Mouse (Mus musculus) megakaryocyte-erythroid progenitor cell, adult 5-6 weeks (primary cell): ENCODE results near the gene Gtpbp3. TPM values are rescaled to one million over a fixed set of nuclear protein-coding genes. Genes with fewer than 3 reads are reported as not detected.
"Not testable (repeated sequence)": the region's sequence is repeated elsewhere in the genome, so short reads cannot be mapped to it uniquely, and the experiment has no call there.

Experiments used
- ATAC-seq: replicated peaks from 2 replicates; pipeline ENCODE4 v1.8.0; 2016; ENCODE audit warnings: mild to moderate bottlenecking, inconsistent platforms; ENCODE audit not compliant: severe bottlenecking, poor library complexity, low FRiP score, low TSS enrichment
- total RNA-seq, 2 experiments: library from RNA; stranded (forward) in 1 of 2; stranded (reverse) in 1 of 2; fragments of 200-1000, 215-1000 nt in 1 of 2; fragments of >200 nt in 1 of 2; fragmentation: Nextera tagmentation in 1 of 2; gene quantifications; 2 replicates each; pipeline ENCODE4 v1.2.3; 2014 to 2017

The Gtpbp3 gene
- total RNA-seq, 2 experiments from 2014 or later: 15.1 to 32.1 TPM

DNA sequence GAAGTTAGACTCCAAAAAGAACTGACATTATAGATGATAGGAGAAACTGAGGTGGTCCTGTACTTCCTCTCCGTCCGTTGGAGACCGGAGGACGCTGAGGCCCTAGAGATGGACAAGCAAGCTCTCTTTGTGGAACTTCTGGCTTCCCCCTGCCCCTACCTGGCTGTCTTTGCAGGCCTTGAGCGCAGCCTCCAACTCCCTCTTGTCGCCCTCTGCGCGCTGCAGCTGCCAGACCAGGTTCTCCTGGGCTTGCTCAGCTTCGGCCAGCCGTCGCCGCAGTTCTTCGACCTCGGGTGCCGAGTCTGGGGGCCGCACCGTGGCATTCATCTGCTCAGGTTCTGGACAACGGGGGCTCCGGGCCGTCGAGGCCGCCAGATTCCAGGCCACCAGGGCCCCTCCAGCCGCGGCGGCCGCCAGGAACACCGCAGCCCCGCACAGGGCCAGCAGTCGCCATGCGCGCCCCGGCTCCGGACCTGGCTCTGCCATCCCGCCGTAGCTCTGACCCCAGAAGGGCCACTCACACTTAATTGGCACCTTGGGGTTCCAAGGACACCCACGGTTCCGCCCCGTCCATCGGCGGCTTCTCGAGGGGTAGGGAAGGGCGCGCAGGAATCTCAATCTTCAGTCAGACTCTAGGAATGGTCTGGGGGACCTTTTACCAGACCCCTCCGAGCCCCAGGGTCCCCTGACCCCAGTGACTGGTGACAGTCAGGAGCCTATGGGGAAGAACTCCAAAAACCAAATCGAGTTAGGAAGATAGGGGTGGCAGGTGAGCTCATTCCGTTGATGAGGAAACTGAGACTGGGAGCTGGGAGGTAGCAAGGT, 37.5 kb downstream of the Gtpbp3 start, which contains the start of gene Ccdc194:
Ccdc194 (minus strand) TSS at position 486 of the 825 bp plus-strand sequence.
- no peak for ATAC-seq

- no peak for ATAC-seq
Measured at GRCm38 (mm10) chr8:71526272-71526671, 38.4 kb downstream of the Gtpbp3 start.

- ATAC-seq: no peak
Measured at GRCm38 (mm10) chr8:71527162-71527870, 39.4 kb downstream of the Gtpbp3 start.

- ATAC-seq: no peak
Measured at GRCm38 (mm10) chr8:71528362-71529073, 40.6 kb downstream of the Gtpbp3 start.

- ATAC-seq: not testable (repeated sequence)
Measured at GRCm38 (mm10) chr8:71530735-71531467, 43.0 kb downstream of the Gtpbp3 start.

DNA sequence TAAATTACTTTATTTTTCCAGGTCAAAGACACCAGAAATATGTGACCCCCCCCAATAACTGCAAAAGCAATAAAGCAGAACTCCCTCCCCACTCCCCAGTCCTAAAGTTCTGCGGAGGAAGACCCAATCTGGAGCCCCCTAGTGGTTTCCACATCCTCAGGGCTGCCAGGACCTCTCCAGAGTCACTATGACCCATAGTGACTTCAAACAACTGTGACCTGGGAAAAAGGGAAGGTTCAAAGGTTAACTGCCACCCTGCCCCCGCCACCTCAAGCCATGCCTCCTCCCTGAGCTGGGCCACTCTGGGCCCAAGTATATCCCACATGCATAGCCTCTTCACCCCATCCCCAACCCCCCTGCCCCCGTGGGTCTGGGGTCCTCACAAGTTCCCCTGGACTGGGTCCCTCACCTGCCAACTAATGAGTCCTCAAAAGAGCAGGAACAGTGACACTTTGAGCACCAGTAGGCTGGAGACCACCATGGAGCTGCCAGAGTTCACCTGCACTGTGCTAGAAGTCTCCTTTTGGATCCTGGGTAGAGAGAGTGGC, 46.4 kb downstream of the Gtpbp3 start:
- no peak for ATAC-seq

DNA sequence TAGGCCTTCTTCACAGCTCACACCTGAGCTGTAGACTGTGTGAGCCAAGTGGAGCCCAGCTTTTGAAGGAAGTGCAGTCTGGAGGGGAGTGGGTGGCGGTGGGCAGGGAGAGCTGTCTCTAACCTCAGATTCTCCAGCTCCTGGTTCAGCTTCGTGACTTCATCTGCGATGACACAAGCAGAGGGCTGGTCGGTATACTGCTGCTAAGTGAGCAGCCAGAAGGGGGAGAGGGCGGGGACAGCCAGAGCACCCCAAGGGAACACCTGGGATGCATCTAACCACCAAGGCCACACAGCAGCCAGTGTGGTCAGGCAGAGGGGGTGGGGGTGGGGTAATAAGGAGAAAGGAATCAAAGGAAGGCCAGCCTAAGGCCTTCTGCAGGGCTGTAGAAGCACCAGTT, 47.8 kb downstream of the Gtpbp3 start:
- no peak for ATAC-seq

DNA sequence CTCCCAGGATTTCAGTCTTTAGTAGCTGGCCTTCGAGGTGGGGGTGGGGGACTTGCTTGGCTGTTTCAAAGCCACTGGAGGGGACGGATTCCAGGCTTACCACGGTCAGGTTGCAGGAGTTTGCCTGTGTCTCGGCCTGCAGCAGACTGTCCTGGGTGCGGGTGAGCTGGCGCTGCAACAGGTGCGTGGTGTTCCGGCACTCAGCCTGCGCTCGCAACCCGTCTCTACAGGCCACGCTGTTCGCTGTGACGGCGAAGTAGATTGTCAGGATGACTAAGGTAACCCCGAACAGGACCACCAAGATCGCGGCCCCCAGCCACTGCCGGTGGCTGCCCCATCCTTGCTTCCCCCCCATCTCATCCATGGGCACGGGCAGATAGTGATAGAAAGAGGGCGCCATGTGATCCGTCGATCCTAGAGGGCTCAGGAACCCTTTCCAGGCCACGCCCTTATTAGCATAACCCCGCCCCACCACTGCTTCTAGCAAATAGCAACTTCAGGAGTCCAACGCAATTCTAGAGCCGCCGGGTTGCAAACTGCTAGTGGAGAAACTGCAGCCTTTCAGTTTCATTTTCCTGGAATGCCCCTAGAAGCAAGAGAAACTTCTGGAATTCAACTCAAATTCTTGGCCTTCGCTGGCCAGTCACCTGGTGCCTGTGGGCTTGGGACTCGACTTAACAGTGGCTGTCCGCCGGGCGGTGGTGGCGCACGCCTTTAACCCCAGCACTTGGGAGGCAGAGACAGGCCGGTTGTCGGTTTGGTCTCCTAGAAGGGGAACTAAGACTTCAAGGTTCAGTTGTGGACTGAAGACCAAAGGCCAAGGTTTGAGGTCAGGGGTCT, 49.3 kb downstream of the Gtpbp3 start, which contains the start of gene Bst2:
Bst2 (minus strand) TSS at position 429 of the 840 bp plus-strand sequence.
- ATAC-seq: peak; percentile 96

DNA sequence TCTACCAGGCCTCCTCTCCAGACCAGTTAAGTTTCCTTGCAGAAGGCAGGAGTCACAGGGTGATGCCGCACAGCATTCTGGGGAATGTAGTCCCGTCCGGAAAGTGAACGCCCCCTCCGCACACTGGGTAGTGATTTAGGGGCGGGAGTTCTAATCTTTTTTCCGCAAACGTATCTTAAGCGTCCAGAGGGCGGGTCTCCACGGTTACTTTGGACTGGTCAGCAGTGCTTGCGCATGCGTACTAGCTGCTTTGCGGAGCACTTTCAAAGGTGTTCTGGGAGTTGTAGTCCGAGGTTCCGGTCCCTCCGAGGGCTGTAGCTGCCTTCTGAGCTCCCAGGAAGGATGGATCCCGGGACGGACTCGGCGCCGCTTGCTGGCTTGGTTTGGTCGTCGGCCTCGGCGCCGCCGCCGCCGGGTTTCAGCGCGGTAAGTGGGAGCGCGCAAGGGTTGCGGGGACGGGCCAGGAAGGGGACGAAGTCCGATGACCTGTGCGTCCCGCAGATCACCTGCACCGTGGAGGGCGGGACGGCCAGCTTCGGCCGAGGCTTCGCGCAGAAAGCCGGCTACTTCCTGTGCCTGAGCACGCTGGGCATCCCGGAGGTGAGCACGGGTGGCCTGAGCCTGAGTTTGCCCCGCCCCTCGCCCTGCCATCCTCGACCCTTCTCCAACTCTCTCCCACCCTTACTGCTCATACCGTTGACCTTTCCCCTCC, 54.9 kb downstream of the Gtpbp3 start, which contains the start of gene Mvb12a:
Mvb12a (plus strand) TSS at position 291 of the 712 bp plus-strand sequence.
- ATAC-seq: peak; percentile 94

DNA sequence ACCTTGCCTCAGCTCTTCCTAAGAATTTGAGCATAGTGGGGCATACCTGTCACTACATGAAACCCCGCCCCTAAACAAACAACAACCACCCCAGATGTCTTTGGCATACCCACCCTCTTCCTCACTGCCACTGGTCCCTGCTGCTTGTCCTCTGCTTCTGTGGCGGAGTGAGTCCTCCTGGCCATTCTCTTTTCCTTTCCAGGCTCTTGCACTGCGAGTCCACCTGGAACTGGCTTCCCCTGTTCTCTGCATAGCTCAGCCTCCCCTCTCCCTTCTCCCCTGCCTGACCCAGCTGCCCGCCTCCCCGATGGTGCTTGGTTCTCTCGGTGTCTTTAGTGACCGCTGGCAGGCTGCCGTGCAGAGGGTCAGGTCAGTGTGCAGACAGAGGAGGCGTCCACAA, 55.9 kb downstream of the Gtpbp3 start:
- ATAC-seq: no peak

- no peak for ATAC-seq
Measured at GRCm38 (mm10) chr8:71545053-71545452, 57.1 kb downstream of the Gtpbp3 start.

DNA sequence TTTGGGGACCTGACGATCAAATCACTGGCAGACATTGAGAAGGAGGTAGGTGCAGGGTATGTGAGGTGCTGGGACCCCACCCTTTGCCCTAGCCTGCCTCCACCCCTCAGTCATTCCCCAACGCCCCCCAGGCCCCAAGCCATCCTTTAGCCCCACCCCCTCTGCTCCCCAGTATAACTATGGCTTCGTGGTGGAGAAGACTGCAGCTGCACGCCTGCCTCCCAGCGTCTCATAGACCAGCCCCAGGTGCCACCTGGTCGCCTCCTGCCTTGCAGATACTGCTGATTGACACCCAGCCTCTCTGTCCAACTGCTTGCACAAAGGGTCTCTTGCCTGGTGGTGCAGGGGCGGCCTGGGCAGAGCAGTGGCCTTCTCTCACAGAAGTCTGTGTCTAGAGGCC, 59.7 kb downstream of the Gtpbp3 start:
- no peak for ATAC-seq

Other genes starting within 250 kb of the Gtpbp3 start
- 32.9 and 33.2 TPM in 2 replicates for gene Myo9b, start 215.4 kb upstream of the Gtpbp3 start, total RNA-seq (2014; fragmentation: Nextera tagmentation)
- gene Myo9b, start 215.4 kb upstream of the Gtpbp3 start, total RNA-seq (2017): 17.6 and 20.4 TPM in 2 replicates
- 22.9 and 30.6 TPM in 2 replicates for gene Haus8, start 215.2 kb upstream of the Gtpbp3 start, total RNA-seq (2014; fragmentation: Nextera tagmentation)
- 44.1 and 47.5 TPM in 2 replicates for gene Haus8, start 215.2 kb upstream of the Gtpbp3 start, total RNA-seq (2017)
- 147 and 161 TPM in 2 replicates for gene Use1, start 121.3 kb upstream of the Gtpbp3 start, total RNA-seq (2014; fragmentation: Nextera tagmentation)
- 129 and 139 TPM in 2 replicates for gene Use1, start 121.3 kb upstream of the Gtpbp3 start, total RNA-seq (2017)
- gene Ocel1, start 116.8 kb upstream of the Gtpbp3 start, total RNA-seq (2014; fragmentation: Nextera tagmentation): 6.4 and 7.4 TPM in 2 replicates
- gene Ocel1, start 116.8 kb upstream of the Gtpbp3 start, total RNA-seq (2017): 8.1 and 13.8 TPM in 2 replicates
- 1.4 and 3.2 TPM in 2 replicates for gene Nr2f6, start 106.1 kb upstream of the Gtpbp3 start, total RNA-seq (2014; fragmentation: Nextera tagmentation)
- 1.7 TPM in 1 of 2 replicates, not detected in the other for gene Nr2f6, start 106.1 kb upstream of the Gtpbp3 start, total RNA-seq (2017)
- gene Ushbp1, start 92.3 kb upstream of the Gtpbp3 start, total RNA-seq (2014; fragmentation: Nextera tagmentation): not detected in 2 replicates
- not detected in 2 replicates for gene Ushbp1, start 92.3 kb upstream of the Gtpbp3 start, total RNA-seq (2017)
- gene Babam1, start 91.2 kb upstream of the Gtpbp3 start, total RNA-seq (2014; fragmentation: Nextera tagmentation): 107 and 130 TPM in 2 replicates
- 73.7 and 90.2 TPM in 2 replicates for gene Babam1, start 91.2 kb upstream of the Gtpbp3 start, total RNA-seq (2017)
- 42.2 and 46.2 TPM in 2 replicates for gene Ankle1, start 82.1 kb upstream of the Gtpbp3 start, total RNA-seq (2014; fragmentation: Nextera tagmentation)
- 13.3 and 23.5 TPM in 2 replicates for gene Ankle1, start 82.1 kb upstream of the Gtpbp3 start, total RNA-seq (2017)
- gene Abhd8, start 24.4 kb upstream of the Gtpbp3 start, total RNA-seq (2014; fragmentation: Nextera tagmentation): 5.3 and 7.1 TPM in 2 replicates
- 4.7 and 6.3 TPM in 2 replicates for gene Abhd8, start 24.4 kb upstream of the Gtpbp3 start, total RNA-seq (2017)
- 82.3 and 120 TPM in 2 replicates for gene Mrpl34, start 23.1 kb upstream of the Gtpbp3 start, total RNA-seq (2014; fragmentation: Nextera tagmentation)
- 46.7 and 63.4 TPM in 2 replicates for gene Mrpl34, start 23.1 kb upstream of the Gtpbp3 start, total RNA-seq (2017)
- 31.4 and 47.5 TPM in 2 replicates for gene Dda1, start 18.9 kb upstream of the Gtpbp3 start, total RNA-seq (2014; fragmentation: Nextera tagmentation)
- 13.3 and 19.6 TPM in 2 replicates for gene Dda1, start 18.9 kb upstream of the Gtpbp3 start, total RNA-seq (2017)
- gene Ano8, start 2.1 kb upstream of the Gtpbp3 start, total RNA-seq (2014; fragmentation: Nextera tagmentation): 2.4 and 4.5 TPM in 2 replicates
- gene Ano8, start 2.1 kb upstream of the Gtpbp3 start, total RNA-seq (2017): 2.3 and 3.4 TPM in 2 replicates
- gene Plvap, start 23.6 kb downstream of the Gtpbp3 start, total RNA-seq (2014; fragmentation: Nextera tagmentation): 7.2 and 8.9 TPM in 2 replicates
- 6.9 and 9.3 TPM in 2 replicates for gene Plvap, start 23.6 kb downstream of the Gtpbp3 start, total RNA-seq (2017)
- gene Ccdc194, start 37.6 kb downstream of the Gtpbp3 start, total RNA-seq (2014; fragmentation: Nextera tagmentation): not detected in 2 replicates
- not detected in 2 replicates for gene Ccdc194, start 37.6 kb downstream of the Gtpbp3 start, total RNA-seq (2017)
- 31.1 and 46.7 TPM in 2 replicates for gene Bst2, start 49.4 kb downstream of the Gtpbp3 start, total RNA-seq (2014; fragmentation: Nextera tagmentation)
- gene Bst2, start 49.4 kb downstream of the Gtpbp3 start, total RNA-seq (2017): 34.9 and 90.9 TPM in 2 replicates
- 19.9 and 24.4 TPM in 2 replicates for gene Mvb12a, start 54.8 kb downstream of the Gtpbp3 start, total RNA-seq (2014; fragmentation: Nextera tagmentation)
- 23.9 and 31.7 TPM in 2 replicates for gene Mvb12a, start 54.8 kb downstream of the Gtpbp3 start, total RNA-seq (2017)
- not detected in 2 replicates for gene Tmem221, start 70.8 kb downstream of the Gtpbp3 start, total RNA-seq (2014; fragmentation: Nextera tagmentation)
- gene Tmem221, start 70.8 kb downstream of the Gtpbp3 start, total RNA-seq (2017): not detected in 2 replicates
- not detected in 2 replicates for gene Nxnl1, start 78.5 kb downstream of the Gtpbp3 start, total RNA-seq (2014; fragmentation: Nextera tagmentation)
- gene Nxnl1, start 78.5 kb downstream of the Gtpbp3 start, total RNA-seq (2017): not detected in 2 replicates
- 3.0 and 6.3 TPM in 2 replicates for gene Slc27a1, start 80.8 kb downstream of the Gtpbp3 start, total RNA-seq (2014; fragmentation: Nextera tagmentation)
- 0.95 and 3.1 TPM in 2 replicates for gene Slc27a1, start 80.8 kb downstream of the Gtpbp3 start, total RNA-seq (2017)
- gene Pgls, start 104.1 kb downstream of the Gtpbp3 start, total RNA-seq (2014; fragmentation: Nextera tagmentation): 104 and 132 TPM in 2 replicates
- gene Pgls, start 104.1 kb downstream of the Gtpbp3 start, total RNA-seq (2017): 76.2 and 80.7 TPM in 2 replicates
- gene Fam129c, start 109.5 kb downstream of the Gtpbp3 start, total RNA-seq (2014; fragmentation: Nextera tagmentation): 15.9 and 42.5 TPM in 2 replicates
- 0.14 and 15.0 TPM in 2 replicates for gene Fam129c, start 109.5 kb downstream of the Gtpbp3 start, total RNA-seq (2017)
- gene Colgalt1, start 122.9 kb downstream of the Gtpbp3 start, total RNA-seq (2014; fragmentation: Nextera tagmentation): 55.8 and 58.0 TPM in 2 replicates
- 40.1 and 44.4 TPM in 2 replicates for gene Colgalt1, start 122.9 kb downstream of the Gtpbp3 start, total RNA-seq (2017)
- 0.26 and 0.64 TPM in 2 replicates for gene Unc13a, start 183.7 kb downstream of the Gtpbp3 start, total RNA-seq (2014; fragmentation: Nextera tagmentation)
- 0.27 TPM in 1 of 2 replicates, not detected in the other for gene Unc13a, start 183.7 kb downstream of the Gtpbp3 start, total RNA-seq (2017)
- 5.2 and 10.4 TPM in 2 replicates for gene Jak3, start 188.2 kb downstream of the Gtpbp3 start, total RNA-seq (2014; fragmentation: Nextera tagmentation)
- gene Jak3, start 188.2 kb downstream of the Gtpbp3 start, total RNA-seq (2017): 1.8 and 4.5 TPM in 2 replicates
- 6.4 and 17.6 TPM in 2 replicates for gene Insl3, start 201.1 kb downstream of the Gtpbp3 start, total RNA-seq (2014; fragmentation: Nextera tagmentation)
- gene Insl3, start 201.1 kb downstream of the Gtpbp3 start, total RNA-seq (2017): 0.88 and 4.8 TPM in 2 replicates
- gene B3gnt3, start 213.7 kb downstream of the Gtpbp3 start, total RNA-seq (2014; fragmentation: Nextera tagmentation): 0.42 and 0.79 TPM in 2 replicates
- gene B3gnt3, start 213.7 kb downstream of the Gtpbp3 start, total RNA-seq (2017): 0.30 and 0.99 TPM in 2 replicates
- gene Fcho1, start 237.6 kb downstream of the Gtpbp3 start, total RNA-seq (2014; fragmentation: Nextera tagmentation): 183 and 235 TPM in 2 replicates
- gene Fcho1, start 237.6 kb downstream of the Gtpbp3 start, total RNA-seq (2017): 68.1 and 88.4 TPM in 2 replicates